Mouse (Mus musculus) forebrain, embryonic 13.5 days (tissue): ENCODE results near the gene Dhx16. TPM values are rescaled to one million over a fixed set of nuclear protein-coding genes. Genes with fewer than 3 reads are reported as not detected.

ENCODE experiments used
- ATAC-seq: fragments of 200-750 bp; cut with Nextera tagmentation; 2 replicates; pipeline ENCODE4 v1.8.0; 2017
- H3K27ac ChIP-seq: fragments of 300-500 bp; sonication (generic); 2 replicates; pipeline ENCODE4 v1.5.1; 2015; ENCODE audit warnings: inconsistent platforms, mild to moderate bottlenecking, moderate library complexity
- H3K27me3 ChIP-seq: fragments of 300-500 bp; sonication (generic); 2 replicates; pipeline ENCODE4 v1.6.1; 2015; ENCODE audit warnings: mild to moderate bottlenecking, inconsistent platforms
- H3K36me3 ChIP-seq: fragments of 300-500 bp; sonication (generic); 2 replicates; pipeline ENCODE4 v1.6.1; 2015; ENCODE audit warnings: mild to moderate bottlenecking, inconsistent platforms; ENCODE audit not compliant: poor library complexity, severe bottlenecking
- H3K4me1 ChIP-seq: fragments of 300-500 bp; sonication (generic); 2 replicates; pipeline ENCODE4 v1.6.1; 2015; ENCODE audit warnings: inconsistent platforms
- H3K4me2 ChIP-seq: fragments of 300-500 bp; sonication (generic); 2 replicates; pipeline ENCODE4 v1.6.1; 2015; ENCODE audit warnings: inconsistent platforms, mild to moderate bottlenecking, moderate library complexity
- H3K4me3 ChIP-seq: fragments of 300-500 bp; sonication (generic); 2 replicates; pipeline ENCODE4 v1.5.1; 2015; ENCODE audit warnings: mild to moderate bottlenecking, inconsistent platforms
- H3K9ac ChIP-seq: fragments of 300-500 bp; sonication (generic); 2 replicates; pipeline ENCODE4 v1.6.1; 2015; ENCODE audit warnings: mild to moderate bottlenecking, inconsistent platforms
- H3K9me3 ChIP-seq: fragments of 300-500 bp; sonication (generic); replicated peaks from 2 replicates; pipeline ENCODE4 v1.6.1; 2016; ENCODE audit warnings: inconsistent platforms
- WGBS: fragments of 180-500 bp; shearing (Covaris S2); methylation state at CpG from one replicate; pipeline ENCODE4 v1.1.7; 2015; 5-methylcytosine and 5-hydroxymethylcytosine counted together
- polyA plus RNA-seq: library from polyadenylated mRNA; unstranded; fragments of >200 nt; fragmentation: Nextera tagmentation; extraction: Ambion mirVana; gene quantifications from 2 replicates; pipeline ENCODE4 v1.2.1, GENCODE M21; 2015

Dhx16 gene
- polyA plus RNA-seq, 1 experiment from 2014 or later: 38.6 TPM

DNA sequence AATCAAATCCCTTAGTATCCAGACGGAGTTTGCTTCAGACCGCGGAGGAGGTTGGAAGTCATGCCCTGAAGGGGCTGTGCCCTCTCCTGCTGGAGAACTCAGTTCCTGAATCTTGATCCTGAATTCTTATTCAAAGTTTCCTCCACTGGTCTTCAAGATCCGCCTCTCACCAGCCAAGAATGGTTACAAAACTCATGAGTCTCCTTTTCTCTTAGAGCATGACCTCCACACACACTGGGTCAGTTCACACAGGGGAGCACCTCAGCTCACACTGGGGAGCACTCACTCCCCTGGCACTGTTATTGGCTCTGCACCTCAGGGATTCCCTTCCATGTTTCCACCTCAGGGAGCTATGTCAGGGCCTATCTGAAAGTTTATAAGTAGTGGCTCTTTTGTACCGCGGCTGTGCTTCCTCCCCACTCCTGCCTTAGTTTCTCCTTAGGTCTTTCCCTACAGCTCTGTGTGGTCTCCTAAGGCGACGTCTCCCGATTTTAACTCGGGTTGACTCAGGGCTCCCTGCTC is 14.7 kb upstream of the Dhx16 start:
- 0 out of 2 replicates have a peak, but pooled peaks cover 5% of the 10 kb centered on the region for H3K36me3 ChIP-seq
- H3K27ac ChIP-seq: peak overlapping the region; percentile 99
- peaks cover 62% of the 10 kb centered on the region for H3K4me1 ChIP-seq
- peak overlapping the region; percentile 91 for H3K9ac ChIP-seq
- H3K4me2 ChIP-seq: peak overlapping the region; percentile 100
- no peak for ATAC-seq
- WGBS: 22% methylated on average over 10 of the region's 10 CpGs
- H3K27me3 ChIP-seq: no peaks in the 10 kb centered on the region
- H3K4me3 ChIP-seq: peak overlapping the region; percentile 77
- H3K9me3 ChIP-seq: no peaks in the 10 kb centered on the region

GRCm38 (mm10) chr17:35865481-35866280 is 13.9 kb upstream of the Dhx16 start, which contains the start of gene Ppp1r18:
Gene Ppp1r18 (plus strand): TSS chr17:35865593.
- peak within 1 kb of the TSS; percentile 91 for H3K9ac ChIP-seq
- H3K27ac ChIP-seq: peak within 1 kb of the TSS; percentile 99
- WGBS: under 1% methylated on average over 47 of the region's 48 CpGs
- H3K36me3 ChIP-seq: peaks cover 8% of the 10 kb centered on the region
- H3K4me3 ChIP-seq: peak within 1 kb of the TSS; percentile 77
- peak; percentile 61 for ATAC-seq
- no peaks in the 10 kb centered on the region for H3K9me3 ChIP-seq
- no peaks in the 10 kb centered on the region for H3K27me3 ChIP-seq
- H3K4me1 ChIP-seq: peaks cover 66% of the 10 kb centered on the region
- H3K4me2 ChIP-seq: peak within 1 kb of the TSS; percentile 100

GRCm38 (mm10) chr17:35866281-35866831 is 13.3 kb upstream of the Dhx16 start:
- Histone ChIP-seq H3K36me3 (peaks cover 15% of the 10 kb centered on the region), H3K27me3 (no peaks in the 10 kb centered on the region), H3K4me3 (peak overlapping the region; percentile 77), H3K27ac (peak overlapping the region; percentile 99), H3K9ac (peak overlapping the region; percentile 91), H3K4me1 (peaks cover 70% of the 10 kb centered on the region), H3K9me3 (peaks cover 4% of the 10 kb centered on the region; the same call in 1 of the 2 replicates), H3K4me2 (peak overlapping the region; percentile 100)
- peak; percentile 56 for ATAC-seq
- under 1% methylated on average over 36 of the region's 38 CpGs for WGBS

DNA sequence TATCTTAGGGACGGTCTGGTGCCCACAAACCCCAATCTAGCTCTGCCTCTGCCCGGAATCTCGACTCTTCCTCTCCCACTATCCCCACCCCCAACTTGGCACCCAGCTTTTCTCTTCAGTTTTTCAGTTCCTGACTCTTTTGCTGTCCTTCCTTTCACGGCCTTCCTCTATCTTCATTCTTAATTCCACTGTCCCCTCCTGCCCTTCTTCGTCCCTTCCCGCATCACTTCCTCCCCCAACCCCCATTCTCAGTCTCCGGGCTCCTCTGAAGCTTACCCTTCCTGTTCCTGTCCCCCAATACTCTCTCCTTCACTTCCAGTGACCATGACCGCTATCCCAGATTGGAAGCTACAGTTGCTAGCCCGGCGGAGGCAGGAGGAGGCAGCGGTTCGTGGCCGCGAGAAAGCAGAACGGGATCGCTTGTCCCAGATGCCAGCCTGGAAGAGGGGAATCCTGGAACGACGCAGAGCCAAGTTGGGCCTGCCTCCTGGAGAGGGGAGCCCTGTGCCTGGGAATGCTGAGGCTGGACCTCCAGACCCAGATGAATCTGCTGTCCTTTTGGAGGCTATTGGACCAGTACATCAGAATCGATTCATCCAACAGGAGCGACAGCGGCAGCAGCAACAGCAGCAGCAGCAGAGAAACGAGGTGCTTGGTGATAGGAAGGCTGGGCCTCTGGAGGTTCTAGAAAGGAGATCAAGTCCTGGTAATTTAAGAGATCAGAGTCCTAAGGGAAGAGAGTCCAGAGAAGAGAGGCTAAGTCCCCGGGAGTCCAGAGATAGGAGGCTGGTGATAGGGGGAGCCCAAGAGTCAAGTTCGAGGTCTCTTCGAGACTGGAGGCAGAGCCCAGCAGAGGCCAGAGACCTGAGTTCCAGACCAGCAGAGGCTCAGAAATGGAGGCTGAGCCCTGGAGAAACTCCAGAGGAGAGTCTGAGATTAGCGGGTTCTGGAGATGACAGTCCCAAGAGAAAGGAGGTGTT is 12.4 kb upstream of the Dhx16 start:
- peaks cover 70% of the 10 kb centered on the region for H3K4me1 ChIP-seq
- 10% methylated on average over 26 of the region's 26 CpGs for WGBS
- H3K36me3 ChIP-seq: peaks cover 17% of the 10 kb centered on the region
- H3K4me2 ChIP-seq: peak overlapping the region; percentile 100
- H3K9me3 ChIP-seq: peaks cover 4% of the 10 kb centered on the region; the same call in 1 of the 2 replicates
- peak overlapping the region; percentile 77 for H3K4me3 ChIP-seq
- H3K9ac ChIP-seq: peak overlapping the region; percentile 91
- no peaks in the 10 kb centered on the region for H3K27me3 ChIP-seq
- no peak for ATAC-seq
- H3K27ac ChIP-seq: peak overlapping the region; percentile 99

GRCm38 (mm10) chr17:35868165-35868820 is 11.3 kb upstream of the Dhx16 start:
- no peak for ATAC-seq
- H3K4me1 ChIP-seq: peaks cover 78% of the 10 kb centered on the region
- peaks cover 4% of the 10 kb centered on the region; the same call in 1 of the 2 replicates for H3K9me3 ChIP-seq

DNA sequence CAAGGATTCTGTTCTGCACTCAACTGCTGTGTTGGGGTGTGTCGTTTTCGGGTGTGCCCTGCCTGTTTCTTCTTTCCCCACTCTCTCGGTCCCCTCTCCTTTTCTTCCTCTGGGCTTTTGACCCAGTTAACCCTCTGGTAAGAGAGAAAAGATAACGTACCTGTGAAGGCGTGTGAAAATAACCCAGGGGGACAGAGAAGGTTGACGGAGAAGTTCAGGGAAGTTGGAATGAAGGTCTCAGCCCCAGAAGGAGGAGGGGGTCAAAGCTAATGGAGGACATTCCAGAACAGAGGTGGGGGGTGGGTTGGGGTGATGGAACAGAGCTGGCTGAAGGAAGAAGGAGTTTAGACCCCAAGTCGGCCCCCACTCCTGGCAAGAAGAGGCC is 10.7 kb upstream of the Dhx16 start:
- peaks cover 80% of the 10 kb centered on the region for H3K4me1 ChIP-seq
- peaks cover 4% of the 10 kb centered on the region; the same call in 1 of the 2 replicates for H3K9me3 ChIP-seq
- peak overlapping the region; percentile 100 for H3K4me2 ChIP-seq
- no peaks in the 10 kb centered on the region for H3K27me3 ChIP-seq
- WGBS: 4% methylated on average over 7 of the region's 7 CpGs
- peak overlapping the region; percentile 25 for H3K27ac ChIP-seq
- peak overlapping the region; percentile 77 for H3K4me3 ChIP-seq
- H3K36me3 ChIP-seq: peaks cover 27% of the 10 kb centered on the region
- ATAC-seq: no peak
- H3K9ac ChIP-seq: peak overlapping the region; percentile 91

More at GRCm38 (mm10) chr17:35868165-35868820, 11.3 kb upstream of the Dhx16 start:
- Histone ChIP-seq H3K27me3 (no peaks in the 10 kb centered on the region), H3K9ac (peak overlapping the region; percentile 91), H3K4me3 (peak overlapping the region; percentile 77), H3K4me2 (peak overlapping the region; percentile 100), H3K36me3 (peaks cover 21% of the 10 kb centered on the region), H3K27ac (peak overlapping the region; percentile 99)
- WGBS: 39% methylated on average over 17 of the region's 17 CpGs

DNA sequence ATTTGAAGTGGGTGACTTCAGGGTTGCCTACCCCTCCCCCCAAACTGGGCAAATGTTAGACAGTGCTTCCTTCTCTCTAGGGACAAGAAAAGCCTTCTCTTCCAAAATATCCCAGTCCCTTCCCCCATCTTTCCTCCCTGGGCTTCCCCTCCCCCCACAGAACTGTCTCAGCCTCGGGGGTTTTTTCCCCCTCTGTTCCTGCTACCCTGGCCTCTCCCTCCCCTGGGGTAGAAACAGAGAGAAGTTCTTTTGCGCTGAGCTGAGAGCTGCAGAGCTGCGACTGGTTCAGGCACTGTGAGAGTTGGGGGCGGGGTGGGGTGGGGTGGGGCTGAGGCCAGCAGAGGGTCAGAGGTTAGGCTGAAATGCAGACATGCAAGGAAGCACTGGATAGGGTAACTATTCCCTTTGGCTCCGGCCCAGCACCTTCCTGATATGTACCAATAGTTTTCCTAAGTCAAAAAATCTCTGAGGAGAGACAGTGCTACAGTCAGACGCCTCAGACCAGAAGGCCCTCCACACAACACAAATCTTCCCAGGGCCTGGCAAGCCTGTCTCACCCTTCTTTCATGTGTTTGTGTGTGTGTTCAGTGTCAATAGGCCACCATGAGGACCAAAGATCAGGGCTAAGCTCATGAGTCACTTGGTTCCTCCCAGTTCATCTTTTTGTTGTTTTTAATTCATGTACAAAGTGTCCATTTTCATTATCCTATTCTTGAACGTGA is 10.1 kb upstream of the Dhx16 start:
- no peak for ATAC-seq
- H3K4me2 ChIP-seq: peak overlapping the region; percentile 100
- peak overlapping the region; percentile 25 for H3K27ac ChIP-seq
- WGBS: 7% methylated on average over 7 of the region's 7 CpGs
- H3K9ac ChIP-seq: peak overlapping the region; percentile 91
- peaks cover 4% of the 10 kb centered on the region; the same call in 1 of the 2 replicates for H3K9me3 ChIP-seq
- no peaks in the 10 kb centered on the region for H3K27me3 ChIP-seq
- H3K4me3 ChIP-seq: peak overlapping the region; percentile 77
- peaks cover 77% of the 10 kb centered on the region for H3K4me1 ChIP-seq
- peaks cover 32% of the 10 kb centered on the region for H3K36me3 ChIP-seq

DNA sequence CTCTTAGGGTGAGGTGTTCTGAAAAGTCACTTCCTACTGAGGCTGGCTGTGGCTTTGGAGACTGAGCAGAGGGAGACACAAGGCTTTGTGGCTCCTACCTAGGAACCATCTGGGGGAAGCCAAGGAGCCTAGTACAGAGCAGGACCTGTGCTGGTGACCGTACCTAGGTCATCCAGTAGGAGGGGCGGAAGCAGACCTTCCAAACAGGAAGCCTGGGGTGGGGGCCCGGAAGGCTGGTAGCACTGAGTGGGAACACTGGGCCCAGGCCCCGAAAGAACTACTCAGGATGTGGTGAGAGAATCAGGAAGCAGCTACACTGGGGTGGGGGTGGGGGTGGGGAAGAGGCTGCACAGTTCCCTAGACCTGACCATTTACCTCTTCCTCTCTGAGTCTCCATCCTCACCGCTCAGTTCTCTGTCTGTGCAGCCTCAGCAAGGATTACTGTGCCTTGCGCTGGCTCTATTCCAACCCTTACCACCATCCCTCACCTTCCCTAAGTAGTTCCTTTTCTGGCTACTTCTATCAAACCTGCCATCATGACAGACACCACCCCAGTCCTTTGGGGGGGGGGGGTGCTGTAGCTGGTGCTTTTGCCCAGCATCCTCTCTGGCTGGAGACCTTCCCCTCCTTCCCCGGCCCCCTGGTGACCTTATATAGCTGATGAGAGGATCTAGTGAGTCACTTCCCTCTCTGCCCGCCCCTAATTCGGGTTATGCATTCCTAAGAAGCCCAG is 9.3 kb upstream of the Dhx16 start:
- no peaks in the 10 kb centered on the region for H3K27me3 ChIP-seq
- H3K4me1 ChIP-seq: peaks cover 69% of the 10 kb centered on the region
- 77% methylated on average over 9 of the region's 9 CpGs for WGBS
- H3K9ac ChIP-seq: peak overlapping the region; percentile 91
- peak overlapping the region; percentile 21; the same call in 1 of the 2 replicates for H3K27ac ChIP-seq
- ATAC-seq: no peak
- peaks cover 4% of the 10 kb centered on the region; the same call in 1 of the 2 replicates for H3K9me3 ChIP-seq
- peaks cover 40% of the 10 kb centered on the region for H3K36me3 ChIP-seq
- H3K4me2 ChIP-seq: peak overlapping the region; percentile 100
- H3K4me3 ChIP-seq: peak overlapping the region; percentile 77

GRCm38 (mm10) chr17:35870884-35871696 is 8.5 kb upstream of the Dhx16 start:
- H3K9me3 ChIP-seq: peaks cover 4% of the 10 kb centered on the region; the same call in 1 of the 2 replicates
- WGBS: 94% methylated on average over 8 of the region's 8 CpGs
- peaks cover 68% of the 10 kb centered on the region for H3K4me1 ChIP-seq
- H3K4me2 ChIP-seq: peak overlapping the region; percentile 100
- H3K27me3 ChIP-seq: no peaks in the 10 kb centered on the region
- H3K27ac ChIP-seq: peak overlapping the region; percentile 21; the same call in 1 of the 2 replicates
- H3K9ac ChIP-seq: peak overlapping the region; percentile 91
- H3K36me3 ChIP-seq: peaks cover 46% of the 10 kb centered on the region
- no peak for ATAC-seq
- peak overlapping the region; percentile 77; the same call in 1 of the 2 replicates for H3K4me3 ChIP-seq
